Mouse (Mus musculus): ENCODE results near the gene Tbc1d2.
A peak's percentile ranks its signal among the peaks of the same experiment; 100 is the strongest.
"Not testable (repeated sequence)": the region's sequence is repeated elsewhere in the genome, so short reads cannot be mapped to it uniquely, and the experiment has no call there.

The Tbc1d2 gene

DNA sequence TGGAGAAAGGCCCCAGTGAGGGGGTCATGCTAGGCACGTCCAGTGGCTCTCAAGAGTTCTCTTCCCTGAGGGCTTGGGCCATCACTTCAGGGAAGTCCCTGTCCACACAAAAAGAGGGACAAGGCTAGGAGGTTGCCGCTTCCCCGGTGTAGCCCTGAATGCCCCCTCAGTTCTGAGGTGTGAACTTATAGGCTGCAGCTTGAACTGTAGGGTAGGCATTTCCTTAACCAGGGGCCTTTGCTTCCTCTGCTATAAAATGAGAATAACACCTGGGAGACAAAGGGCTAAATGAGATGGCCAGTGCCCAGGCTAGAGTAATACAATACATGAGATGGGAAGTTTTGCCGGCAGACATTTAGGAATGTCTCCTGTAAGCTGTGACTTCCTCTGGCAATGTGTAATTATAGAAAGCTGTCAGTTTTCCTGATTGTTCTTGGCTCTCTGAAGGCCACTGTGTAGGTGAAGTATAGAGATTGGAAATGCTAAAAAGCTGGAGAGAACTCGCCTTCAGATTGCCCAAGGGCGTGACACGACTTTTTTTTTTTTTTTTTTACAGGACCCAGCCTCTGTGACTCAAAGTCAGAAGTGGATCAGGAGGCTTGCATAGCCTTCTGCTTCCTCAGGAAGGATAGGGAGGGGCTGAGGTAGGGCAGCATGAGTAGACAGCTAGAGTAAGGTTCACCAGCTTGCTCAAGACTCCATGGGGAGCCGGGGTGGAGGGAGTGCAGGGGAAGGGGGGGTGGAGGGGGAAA is 6.9 kb downstream of the Tbc1d2 start:
- no peak for DNase-seq (ENCODE audit: low read depth, low spot score)

DNA sequence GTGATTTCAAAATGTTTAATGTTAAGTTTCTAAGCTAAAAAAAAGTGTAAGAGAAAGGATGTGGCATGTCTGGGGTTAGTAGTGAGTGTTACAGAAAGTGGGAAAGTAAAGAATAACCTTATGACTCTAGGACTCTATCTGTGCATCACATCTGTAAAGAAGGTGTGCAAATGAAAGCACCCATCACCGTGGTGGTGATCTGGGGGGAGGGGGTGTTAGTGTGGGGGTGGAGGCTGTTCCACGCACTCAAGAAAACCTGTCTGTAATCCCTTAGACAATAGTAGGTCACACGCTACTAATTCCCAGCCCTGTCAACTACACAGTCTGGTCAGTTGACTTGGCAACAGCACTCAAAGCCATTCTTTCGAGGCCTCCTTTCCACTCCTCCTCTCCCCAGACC is 8.7 kb downstream of the Tbc1d2 start:
- no peak for DNase-seq (ENCODE audit: low read depth, low spot score)

DNA sequence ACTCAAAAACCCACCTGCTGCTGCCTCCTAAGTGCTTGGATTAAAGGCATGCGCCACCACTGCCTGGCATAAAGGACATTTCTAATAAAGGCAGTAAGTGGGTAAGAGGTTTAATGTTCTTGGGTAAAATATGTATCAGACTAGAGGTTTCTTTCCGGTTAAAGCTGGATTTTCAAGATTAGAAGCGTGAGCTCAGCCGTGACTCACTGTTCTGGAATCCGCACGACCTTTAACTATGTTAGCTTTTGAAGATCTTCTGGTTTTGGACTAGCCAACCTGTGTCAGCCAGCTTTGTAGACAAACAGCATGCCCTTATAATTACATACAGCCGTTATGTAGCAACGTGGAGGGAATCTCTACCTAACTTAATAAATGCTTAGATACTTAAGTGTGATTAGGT is 10.1 kb downstream of the Tbc1d2 start:
- DNase-seq (ENCODE audit: low read depth, low spot score), result no peak

DNA sequence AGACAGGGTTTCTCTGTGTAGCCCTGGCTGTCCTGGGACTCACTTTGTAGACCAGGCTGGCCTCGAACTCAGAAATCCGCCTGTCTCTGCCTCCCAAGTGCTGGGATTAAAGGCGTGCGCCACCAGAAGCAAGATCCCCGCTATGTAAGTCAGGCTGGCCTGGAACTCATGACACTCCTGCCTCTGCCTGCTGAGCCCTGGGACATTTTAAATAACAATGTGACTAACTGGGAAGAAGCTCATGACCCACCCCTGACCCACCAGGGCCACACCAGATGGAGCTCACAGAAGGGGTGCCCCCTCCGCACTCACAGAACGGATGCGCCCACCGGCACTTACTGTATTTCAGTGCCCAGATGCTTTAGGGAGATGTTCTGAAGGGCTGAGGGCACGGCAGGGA is 12.8 kb downstream of the Tbc1d2 start:
- DNase-seq (ENCODE audit: low read depth, low spot score), result not testable (repeated sequence)

DNA sequence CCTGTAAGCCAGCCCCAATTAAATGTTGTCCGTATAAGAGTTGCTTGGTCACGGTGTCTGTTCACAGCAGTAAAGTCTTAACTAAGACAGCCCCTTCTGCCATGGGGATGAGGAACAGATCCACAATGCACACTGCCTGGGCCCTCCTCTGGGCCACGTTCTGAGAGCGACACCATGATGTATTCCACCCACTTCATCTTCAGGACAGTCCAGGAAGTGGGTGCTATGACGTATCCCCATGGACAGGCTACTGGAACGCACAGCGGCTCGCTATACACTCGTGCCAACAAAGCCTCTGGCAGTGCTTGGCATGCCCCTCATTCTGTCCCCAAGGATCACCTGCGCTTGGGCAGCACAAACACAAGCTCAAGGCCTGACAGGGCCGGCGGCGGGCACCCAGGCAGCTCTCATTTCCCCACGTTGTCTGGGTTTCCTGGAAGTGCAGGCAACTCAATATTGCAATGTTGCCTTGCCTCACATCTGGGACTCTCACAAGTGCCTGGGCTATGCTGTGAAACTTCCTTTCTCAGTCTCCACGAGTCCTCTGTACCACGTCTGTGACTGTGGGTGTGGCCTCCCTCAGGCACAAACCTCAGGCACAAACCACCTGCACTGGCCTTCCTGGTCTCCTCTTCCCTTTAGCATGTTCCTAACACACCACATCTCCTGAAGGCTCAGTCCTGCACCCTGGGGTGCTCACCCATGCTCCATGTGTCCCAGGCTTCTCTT is 14.1 kb downstream of the Tbc1d2 start:
- DNase-seq (ENCODE audit: low read depth, low spot score), result no peak

DNA sequence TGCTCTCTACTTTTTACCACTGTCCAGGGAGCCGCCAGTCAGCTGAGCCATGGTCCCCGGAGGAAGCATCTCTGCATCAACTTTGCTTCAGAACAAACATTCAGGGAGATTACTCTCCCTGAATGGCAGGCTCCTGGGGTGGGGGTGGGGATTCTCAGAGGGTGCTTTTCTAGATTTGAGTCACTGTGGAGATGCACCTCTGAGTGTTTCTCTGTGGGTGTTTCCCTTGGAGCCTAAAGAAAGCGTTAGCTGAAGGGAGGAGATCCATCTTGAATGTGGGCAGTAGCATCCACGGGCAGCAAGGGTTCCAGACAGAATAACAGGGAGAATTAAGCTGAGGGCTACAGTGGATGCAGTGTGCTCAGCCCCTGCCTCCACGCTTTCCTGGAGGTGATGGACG is 15.1 kb downstream of the Tbc1d2 start:
- peak; percentile 72 for DNase-seq (ENCODE audit: low read depth, low spot score)

DNA sequence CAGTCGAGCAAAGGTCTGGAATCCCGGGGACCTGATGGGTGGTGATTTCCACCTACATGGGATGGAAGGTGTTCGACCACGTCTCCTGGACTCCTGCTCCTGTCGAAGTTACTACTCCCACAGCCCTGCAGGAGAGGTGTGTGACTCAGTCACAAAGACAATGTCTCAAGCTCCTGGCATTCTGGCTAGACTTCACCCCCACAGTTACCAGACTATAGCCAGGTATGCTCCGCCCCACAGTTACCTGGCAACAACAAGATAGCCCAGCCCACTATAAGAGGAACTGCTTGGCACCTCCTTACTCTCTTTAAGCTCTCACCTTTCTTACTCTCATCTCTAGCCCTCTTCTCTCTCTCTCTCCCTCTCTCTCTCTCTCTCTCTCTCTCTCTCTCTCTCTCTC is 16.4 kb downstream of the Tbc1d2 start:
- peak; percentile 23 for DNase-seq (ENCODE audit: low read depth, low spot score)

DNA sequence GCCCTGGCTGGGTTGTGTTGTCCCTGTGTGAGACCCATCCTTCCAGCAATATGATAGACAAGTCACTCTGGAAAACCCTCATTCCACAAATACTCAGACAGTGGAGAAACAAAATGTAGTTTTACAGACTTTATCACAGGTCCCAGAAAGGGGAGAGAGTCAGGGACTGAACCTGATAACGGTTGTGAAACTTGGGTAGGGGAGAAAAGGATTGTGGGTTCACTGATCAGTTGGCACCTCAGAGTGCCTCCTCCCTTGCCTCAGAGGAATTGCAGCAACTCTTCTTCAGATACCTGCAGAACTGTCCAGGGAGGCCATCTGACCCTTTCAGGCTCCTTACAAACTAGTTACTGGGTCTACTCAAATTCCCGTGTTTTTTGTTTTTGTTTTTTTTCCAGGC is 17.5 kb downstream of the Tbc1d2 start:
- no peak for DNase-seq (ENCODE audit: low read depth, low spot score)

DNA sequence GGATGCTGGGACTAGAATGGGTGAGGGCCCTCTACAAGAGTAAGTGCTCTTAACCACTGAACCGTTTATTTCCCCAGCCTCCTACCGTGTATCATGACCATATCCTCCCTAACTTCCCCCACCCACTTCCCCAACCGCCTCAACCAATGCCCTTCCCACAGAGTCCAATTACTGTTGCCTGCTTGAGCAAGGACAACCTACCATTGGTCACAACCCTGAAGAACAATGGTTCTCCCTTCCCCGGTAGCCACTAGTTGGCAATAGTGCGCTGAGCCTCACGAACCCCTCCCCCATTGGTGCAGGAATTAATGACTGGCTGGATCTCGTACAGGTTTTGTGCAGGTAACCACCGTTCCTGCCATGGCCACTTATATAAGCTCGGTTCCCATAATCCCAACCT is 19.6 kb downstream of the Tbc1d2 start:
- no peak for DNase-seq (ENCODE audit: low read depth, low spot score)

DNA sequence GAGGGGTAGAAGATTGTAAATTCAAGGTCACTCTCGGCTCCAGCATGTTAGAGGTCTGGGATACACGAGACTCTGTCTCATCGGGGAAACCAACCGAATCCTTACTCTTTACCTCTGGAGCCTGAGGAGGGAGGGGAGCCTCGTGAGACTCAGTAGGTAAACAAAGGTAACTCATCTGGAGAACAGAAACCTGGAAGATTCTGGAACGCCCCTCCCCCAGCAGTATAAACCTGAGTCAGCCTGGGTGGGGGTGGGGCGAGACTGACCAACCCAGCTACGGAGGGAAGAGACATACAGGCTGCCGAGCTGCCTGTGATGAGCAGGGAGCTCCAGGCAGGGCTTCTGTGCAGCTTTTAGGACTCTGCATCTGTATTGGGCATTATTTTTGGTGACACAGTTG is 21.1 kb downstream of the Tbc1d2 start:
- no peak for DNase-seq (ENCODE audit: low read depth, low spot score)

DNA sequence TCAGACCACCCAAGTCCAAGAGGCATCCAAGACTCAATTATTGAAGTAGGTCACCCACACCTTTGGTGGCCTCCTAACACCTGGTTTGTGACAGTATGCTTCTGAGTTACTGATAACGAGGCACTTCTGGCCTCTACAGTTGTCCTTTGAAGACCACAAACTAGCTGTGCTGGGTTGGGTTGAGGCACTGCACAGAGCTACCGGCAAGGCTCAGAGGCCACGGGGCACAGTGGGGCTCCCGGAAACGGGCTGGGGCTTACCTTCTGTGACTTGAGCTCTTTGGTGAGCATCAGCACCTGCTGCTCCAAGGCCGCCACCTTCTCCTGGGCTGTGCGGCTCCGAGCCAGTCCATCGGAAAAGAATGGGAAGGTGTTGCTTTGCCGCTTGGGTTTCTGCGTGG is 21.9 kb downstream of the Tbc1d2 start:
- no peak for DNase-seq (ENCODE audit: low read depth, low spot score)

DNA sequence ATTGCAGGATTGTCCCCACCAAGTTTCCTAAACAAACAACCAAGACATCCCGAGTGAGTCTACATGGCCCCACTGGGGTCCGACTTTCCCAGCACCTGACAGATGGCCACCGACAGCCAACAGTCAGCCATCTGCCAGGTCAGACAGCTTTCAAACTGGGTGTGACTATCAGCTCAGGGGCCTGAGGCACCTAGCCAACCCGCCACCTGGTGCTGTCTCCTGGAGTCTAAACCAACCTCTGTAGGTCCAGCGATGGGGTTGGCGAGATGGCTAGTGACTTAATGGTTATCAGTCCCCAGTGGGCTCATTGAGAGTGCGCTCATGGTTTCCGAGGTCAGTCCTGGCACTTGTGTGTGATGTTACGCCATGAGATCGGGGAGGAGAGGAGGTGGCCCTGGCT is 24.9 kb downstream of the Tbc1d2 start:
- DNase-seq (ENCODE audit: low read depth, low spot score), result peak; percentile 85

DNA sequence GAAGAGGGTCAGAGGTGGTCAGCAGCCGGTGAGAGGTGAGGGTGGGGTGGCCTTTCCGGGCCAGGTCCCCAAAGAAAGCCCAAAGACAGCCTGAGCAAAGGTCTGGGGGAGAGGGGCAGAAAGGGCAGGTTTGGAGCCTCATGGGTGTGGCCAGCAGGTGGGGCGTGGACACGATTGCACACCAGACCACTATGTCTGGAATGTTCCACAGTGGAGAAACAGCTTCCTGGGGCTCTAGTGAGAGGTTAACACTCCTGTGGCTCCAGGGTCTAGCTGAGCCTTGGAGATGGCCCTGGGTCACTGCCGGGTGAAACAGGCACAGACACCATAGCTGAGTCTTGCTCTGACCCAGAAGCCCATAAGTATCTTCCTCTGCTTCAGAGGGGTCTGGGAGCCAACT is 27.0 kb downstream of the Tbc1d2 start:
- no peak for DNase-seq (ENCODE audit: low read depth, low spot score)

DNA sequence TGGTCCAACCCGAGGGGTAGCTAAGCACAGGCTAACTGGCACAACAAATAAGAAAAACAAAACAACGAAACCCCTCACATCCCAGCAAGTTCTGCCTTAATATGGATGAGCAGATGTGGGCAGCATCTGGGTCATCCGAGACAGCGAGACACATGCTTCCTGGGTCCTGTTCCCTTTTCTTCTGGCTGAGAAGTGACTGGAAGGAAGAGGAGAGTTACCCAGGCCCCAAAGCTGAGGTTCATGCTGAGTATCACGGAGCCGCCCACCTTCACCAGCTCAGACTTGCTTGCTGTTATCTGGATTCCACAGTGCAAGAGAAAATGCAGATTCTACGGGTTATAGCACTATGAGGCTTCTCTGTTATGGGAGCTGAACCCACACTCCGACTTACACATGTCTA is 29.1 kb downstream of the Tbc1d2 start:
- no peak for DNase-seq (ENCODE audit: low read depth, low spot score)

DNA sequence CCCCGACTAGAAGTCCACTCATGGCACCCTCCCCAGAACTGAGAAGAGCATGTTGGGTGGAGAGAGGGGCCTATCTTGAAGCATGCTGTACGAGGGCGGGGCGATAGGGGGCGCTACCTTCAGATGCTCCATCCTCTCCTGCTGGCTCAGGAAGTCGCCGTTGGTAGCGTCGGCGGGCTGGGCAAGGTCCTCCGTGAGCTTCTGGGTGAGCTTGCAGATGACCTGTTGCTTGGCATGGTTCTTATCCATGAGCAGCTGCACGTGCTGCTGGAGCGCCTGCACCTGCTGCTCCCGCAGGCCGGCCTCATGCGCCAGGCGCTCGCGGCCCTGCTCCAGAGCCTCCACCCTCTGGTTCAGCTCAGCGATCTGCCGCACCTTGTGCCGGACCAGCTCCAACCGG is 29.7 kb downstream of the Tbc1d2 start:
- peak; percentile 56 for DNase-seq (ENCODE audit: low read depth, low spot score)

DNA sequence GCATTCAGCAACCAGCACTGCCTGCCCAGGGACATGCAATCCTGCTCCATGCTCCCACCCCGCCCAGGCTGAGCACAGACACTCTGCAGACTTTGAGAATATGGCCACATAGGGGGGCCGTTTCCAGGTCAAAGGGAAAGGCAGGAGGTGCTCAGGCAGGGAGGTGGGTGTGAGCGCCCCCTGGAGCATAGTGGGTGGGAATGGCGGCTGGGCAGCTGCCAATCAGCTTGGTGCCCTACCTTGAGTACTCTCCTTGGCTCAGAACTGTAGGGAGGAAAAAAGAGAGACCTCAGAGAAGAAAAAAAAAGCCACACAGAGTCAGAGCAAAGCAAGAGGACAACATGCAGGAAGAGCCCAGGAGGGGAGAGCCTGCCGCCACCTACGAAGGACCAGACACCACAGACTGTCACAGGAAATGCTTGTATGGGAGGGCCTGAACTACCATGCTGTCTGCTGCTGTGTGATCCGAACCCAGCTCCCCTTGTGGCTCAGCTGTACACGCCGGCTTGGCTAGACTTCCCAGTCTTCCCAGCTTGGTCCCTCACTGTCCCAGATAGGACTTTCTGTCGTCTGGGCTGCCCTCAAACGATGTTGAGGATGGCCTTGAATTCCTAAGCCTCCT is 31.7 kb downstream of the Tbc1d2 start:
- DNase-seq (ENCODE audit: low read depth, low spot score), result no peak

DNA sequence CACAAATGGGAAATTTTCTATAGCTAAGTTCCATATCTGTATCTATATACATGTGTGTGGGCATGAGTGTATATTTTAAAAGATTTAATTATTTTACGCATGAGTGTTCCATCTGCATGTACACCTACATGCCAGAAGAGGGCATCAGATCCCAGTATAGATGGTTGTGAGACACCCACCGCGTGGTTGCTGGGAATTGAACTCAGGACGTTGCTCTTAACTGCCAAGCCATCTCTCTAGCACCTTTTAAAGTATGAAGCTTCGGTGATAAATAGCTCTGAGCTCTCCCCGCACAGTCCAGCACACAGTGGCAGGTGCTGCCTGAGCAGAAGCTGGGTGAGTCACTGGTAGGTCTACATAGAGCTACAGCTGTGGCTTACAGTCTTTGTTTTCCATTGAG is 32.6 kb downstream of the Tbc1d2 start:
- peak; percentile 32 for DNase-seq (ENCODE audit: low read depth, low spot score)

DNA sequence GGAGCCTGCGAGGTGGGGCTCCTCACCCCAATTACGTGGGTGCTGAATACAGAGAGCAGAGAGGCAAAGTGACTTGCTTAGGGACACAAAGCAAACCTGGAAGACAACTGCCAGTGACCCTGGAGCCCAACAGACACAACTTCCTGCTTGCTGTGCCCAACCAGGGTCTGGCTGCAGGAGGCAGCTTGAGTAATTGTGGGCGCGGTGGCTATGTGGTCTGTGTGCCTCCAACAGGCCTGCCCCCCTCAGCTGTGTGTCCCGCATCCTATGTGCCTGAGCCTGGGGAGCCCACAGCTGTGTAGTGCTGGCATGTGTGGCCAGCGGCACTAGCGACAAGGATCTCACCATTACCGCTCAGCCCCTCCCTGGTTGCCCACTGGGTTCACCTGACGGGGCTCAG is 35.4 kb downstream of the Tbc1d2 start:
- DNase-seq (ENCODE audit: low read depth, low spot score), result no peak

DNA sequence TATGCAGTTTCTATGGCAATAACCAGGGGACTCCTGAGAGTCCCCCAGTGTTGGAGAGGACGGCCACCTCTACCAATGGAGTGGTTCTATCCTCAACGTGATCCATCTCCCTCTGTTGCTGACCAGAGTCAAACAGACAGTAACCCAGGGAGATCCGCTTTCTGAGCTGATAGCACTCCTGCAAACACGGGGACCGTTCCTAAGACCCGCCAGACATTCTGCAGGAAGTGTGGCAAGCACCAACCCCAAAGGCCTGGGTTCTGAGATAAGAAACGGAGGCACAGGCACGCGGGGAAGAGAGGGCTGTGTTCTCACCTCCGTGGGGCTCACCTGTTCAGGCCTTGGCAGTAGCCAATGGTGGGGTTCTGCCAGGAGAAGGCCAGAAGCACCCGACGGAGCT is 36.4 kb downstream of the Tbc1d2 start:
- no peak for DNase-seq (ENCODE audit: low read depth, low spot score)

DNA sequence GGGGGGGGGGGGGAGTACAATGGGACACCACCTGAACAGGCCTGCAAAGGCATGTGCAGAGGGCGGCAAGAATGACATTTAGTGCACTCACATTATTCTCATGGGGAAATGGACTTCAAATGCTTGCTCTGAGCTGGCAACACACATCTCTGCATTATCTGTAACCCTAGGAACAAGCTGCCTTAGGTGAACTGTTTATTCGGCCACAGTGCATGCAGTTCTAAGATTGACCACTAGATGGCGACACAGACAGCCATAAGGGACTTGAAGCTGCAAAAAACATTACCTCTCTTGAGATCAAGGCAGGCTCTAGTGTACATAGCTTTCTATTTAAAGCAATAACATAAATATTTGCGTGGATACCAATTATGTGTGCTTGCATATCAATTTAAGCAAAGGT is 38.8 kb downstream of the Tbc1d2 start:
- peak; percentile 94 for DNase-seq (ENCODE audit: low read depth, low spot score)

DNA sequence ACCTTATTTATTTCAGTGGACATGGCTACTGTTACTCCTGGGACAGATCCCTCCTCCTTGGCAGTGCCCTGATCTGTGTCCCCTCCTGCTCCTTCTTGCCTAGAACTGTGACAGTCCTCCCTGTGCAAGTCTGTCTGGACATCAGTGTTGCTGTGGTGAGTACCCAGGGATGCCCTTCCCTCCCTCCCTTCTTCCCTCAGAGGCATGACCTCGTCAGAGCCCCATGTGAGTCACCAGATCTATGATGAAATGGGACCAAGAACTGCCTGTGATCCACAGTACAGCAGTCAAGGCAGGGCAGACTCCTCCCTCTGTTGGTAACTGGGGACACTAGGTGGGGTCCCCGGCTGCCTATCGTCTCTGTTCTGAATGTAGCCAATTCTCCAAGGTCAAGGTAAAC is 42.4 kb downstream of the Tbc1d2 start:
- DNase-seq (ENCODE audit: low read depth, low spot score), result no peak

DNA sequence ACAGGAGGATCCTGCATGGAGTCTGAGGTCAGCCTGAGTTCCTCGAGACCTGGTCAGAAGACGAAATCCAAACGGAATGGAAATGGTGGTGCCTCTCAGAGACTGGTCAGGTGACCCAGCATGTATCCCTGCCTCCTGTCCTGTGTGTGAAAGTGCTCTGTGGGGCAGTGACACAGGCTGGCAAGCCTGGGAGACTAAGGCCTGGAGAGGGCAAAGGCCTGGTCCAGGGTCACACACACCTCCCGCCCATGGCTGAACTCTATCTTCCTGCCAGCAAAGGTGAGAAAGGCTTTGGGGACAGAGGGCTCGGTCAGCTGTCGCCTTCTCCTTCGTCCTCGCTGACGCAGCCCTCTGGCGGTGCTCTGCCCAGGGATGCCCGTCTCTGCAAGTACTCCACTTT is 44.6 kb downstream of the Tbc1d2 start:
- DNase-seq (ENCODE audit: low read depth, low spot score), result no peak

DNA sequence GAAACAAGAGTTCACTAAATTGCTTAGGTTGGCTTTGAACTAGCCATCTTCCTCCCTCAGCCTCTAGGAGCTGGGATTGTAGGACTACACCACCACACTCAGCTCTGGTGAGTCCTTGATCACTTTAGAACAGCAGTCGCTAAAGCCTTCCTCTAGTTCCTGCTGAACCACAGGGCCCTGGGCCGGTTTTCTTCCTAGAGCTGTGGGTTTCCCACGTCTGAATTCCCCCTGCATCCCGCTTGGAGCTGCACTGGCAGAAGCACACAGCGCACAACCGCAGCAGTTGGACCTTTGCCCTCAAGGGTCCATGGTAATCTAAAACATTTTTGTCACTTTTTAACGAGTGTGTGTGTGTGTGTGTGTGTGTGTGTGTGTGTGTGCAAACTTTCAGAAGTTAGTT is 47.3 kb downstream of the Tbc1d2 start:
- no peak for DNase-seq (ENCODE audit: low read depth, low spot score)

All from brain, adult 2 months (tissue).